Mouse (Mus musculus): ENCODE data around the gene Rrp15.

Gene Rrp15

DNA sequence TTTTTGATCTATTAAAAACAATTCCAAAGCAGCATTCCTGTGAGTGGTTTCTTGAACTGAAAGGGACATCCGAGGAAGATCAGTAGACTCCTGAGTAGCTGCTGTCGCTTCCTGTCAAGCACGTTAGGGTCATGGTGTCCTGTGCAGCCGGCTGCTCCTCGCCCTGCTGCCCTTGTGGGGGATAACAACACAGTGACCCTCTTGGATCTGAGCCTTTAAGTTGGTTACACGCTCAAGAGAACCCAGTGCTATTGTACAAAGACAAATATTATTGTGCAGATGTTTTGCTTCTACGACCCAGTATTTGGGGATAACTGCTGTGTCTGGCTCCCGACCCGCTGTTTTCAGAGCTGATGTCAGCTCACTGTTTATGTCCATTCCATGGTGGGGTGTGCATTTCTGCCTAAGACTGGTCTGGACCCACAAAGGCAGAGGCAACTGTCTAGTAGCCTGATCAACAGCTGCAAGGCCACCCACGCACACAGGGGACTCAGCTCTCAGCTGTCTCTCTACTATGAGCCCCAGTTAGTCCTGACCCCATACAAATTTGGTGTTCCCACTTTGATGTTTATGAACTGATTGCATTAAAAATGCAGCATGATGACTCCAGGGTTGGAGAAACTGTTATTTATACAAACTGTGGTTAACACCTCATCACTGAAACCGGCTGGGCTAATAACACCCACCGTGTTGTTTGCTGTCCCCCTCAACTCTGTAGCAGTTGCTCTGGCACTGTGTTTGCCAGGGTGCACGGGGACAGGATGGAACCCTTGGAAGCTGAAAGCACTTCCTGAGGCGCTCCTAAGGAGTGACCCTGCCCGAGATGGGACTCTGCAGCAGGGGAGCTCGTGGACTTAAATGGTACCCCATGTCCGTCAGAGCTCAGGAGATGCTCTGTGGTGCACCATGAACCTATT is 33.9 kb downstream of the Rrp15 start:
- in situ Hi-C loops (cut with MboI, MseI): loop anchor here (25.0 kb wide), 1 partner anchor 1178 kb away; no protein-coding TSS in a partner anchor

GRCm38 (mm10) chr1:186714215-186714614 is 34.9 kb downstream of the Rrp15 start:
- in situ Hi-C loops (cut with MboI, MseI): loop anchor here (25.0 kb wide), 1 partner anchor 1177 kb away; no protein-coding TSS in a partner anchor

GRCm38 (mm10) chr1:186712802-186713471 is 36.2 kb downstream of the Rrp15 start:
- in situ Hi-C loops (cut with MboI, MseI): loop anchor here (25.0 kb wide), 1 partner anchor 1176 kb away; no protein-coding TSS in a partner anchor

DNA sequence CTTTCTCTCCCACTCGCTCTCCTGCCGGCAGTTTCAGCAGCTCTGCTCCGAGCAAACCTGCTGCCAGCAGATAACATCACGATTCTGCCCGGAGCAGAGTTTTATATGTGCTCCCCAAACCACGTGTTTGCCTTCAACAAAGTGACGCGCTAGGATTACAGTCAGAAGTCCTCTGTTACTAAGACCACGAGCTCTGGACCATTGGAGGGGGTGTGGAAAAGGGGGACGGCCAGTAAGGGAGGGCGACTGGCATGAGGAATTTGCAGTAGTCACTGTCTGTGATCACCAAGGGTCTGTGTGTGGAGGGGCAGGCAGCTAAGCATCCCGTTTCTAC is 43.3 kb downstream of the Rrp15 start, which contains the start of gene Tgfb2:
Tgfb2 (minus strand) TSS at position 75 of the 334 bp plus-strand sequence.
- in situ Hi-C loops (cut with MboI, MseI): loop anchor here (5.0 to 25.0 kb wide), 2 partner anchors 1029 to 1169 kb away; no protein-coding TSS in a partner anchor

DNA sequence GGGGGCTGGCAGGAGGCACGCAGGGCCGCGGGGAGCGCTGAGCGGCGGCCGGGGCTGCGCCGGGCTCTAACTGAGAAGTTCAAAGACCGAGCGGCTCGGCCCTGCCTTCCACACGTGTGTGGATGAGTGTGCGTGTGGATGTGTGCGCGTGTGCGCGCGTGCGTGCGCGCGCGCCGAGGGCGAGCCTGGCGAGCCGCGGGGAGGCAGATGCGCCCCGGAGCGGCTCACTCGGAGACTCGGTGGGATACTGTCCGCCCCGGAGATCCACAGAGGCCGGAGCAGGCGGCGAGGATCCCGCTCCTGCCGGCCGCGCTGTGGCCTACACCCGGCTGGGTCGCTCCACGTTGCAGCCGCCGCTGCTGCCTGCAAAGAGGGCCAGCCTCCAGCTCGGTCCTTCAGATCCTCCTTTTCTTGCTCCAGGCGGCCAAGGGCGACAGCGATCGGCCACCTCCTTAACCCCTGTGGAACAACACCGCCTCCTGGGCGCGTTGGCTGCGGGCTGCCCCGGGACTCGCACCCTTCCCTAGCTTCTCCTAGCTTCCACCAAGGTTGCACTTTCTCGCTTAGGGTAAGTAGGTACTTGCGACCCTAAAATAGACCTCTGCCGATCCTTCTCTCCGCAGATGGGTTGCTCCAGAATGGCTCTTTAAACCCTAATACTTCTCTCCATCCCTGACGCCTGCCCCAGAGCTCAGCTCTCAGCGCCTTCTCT is 43.8 kb downstream of the Rrp15 start:
- in situ Hi-C loops (cut with MboI, MseI): loop anchor here (5.0 to 25.0 kb wide), 2 partner anchors 1028 to 1168 kb away; no protein-coding TSS in a partner anchor

- in situ Hi-C loops (cut with MboI, MseI): loop anchor here (25.0 kb wide), 1 partner anchor 1167 kb away; no protein-coding TSS in a partner anchor
Observed at GRCm38 (mm10) chr1:186703980-186704701, 45.0 kb downstream of the Rrp15 start.

- in situ Hi-C loops (cut with MboI, MseI): loop anchor here (25.0 kb wide), 1 partner anchor 1166 kb away; no protein-coding TSS in a partner anchor
Observed at GRCm38 (mm10) chr1:186703256-186703979, 45.7 kb downstream of the Rrp15 start.

GRCm38 (mm10) chr1:186702391-186703255 is 46.5 kb downstream of the Rrp15 start:
- in situ Hi-C loops (cut with MboI, MseI): loop anchor here (25.0 kb wide), 1 partner anchor 1165 kb away; no protein-coding TSS in a partner anchor

DNA sequence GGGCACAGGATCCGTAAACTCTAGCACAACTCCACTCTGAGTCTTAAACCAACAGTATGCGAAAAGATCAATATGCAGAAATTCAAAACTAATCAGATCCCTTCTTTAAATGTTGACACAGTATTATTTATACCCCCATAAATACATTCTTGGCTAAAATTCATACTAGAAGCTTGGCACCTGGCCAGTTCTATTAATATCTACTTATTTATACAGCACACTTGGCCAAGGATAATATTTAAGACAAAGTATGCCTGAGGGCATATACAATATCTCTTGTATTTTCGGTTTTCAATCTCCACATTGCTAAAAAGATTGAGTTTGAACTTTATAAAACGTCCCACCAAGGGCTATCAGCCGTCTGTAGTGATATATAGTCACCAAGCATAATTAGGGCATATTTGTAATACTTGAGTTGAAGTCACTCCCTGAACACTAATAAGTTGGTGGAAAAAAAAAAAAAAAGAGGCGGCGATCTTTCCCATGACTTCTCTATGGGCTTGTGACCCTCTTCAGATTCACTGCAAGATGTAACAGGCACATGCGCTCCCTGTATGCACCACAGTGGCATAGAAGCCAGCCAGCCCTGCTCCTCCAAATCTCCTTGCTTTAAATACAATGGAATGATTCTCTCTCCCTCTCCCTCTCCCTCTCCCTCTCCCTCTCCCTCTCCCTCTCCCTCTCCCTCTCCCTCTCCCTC is 47.8 kb downstream of the Rrp15 start:
- in situ Hi-C loops (cut with MboI, MseI): loop anchor here (25.0 kb wide), 1 partner anchor 1164 kb away; no protein-coding TSS in a partner anchor

GRCm38 (mm10) chr1:186700496-186700895 is 48.7 kb downstream of the Rrp15 start:
- in situ Hi-C loops (cut with MboI, MseI): loop anchor here (25.0 kb wide), 1 partner anchor 1163 kb away; no protein-coding TSS in a partner anchor

DNA sequence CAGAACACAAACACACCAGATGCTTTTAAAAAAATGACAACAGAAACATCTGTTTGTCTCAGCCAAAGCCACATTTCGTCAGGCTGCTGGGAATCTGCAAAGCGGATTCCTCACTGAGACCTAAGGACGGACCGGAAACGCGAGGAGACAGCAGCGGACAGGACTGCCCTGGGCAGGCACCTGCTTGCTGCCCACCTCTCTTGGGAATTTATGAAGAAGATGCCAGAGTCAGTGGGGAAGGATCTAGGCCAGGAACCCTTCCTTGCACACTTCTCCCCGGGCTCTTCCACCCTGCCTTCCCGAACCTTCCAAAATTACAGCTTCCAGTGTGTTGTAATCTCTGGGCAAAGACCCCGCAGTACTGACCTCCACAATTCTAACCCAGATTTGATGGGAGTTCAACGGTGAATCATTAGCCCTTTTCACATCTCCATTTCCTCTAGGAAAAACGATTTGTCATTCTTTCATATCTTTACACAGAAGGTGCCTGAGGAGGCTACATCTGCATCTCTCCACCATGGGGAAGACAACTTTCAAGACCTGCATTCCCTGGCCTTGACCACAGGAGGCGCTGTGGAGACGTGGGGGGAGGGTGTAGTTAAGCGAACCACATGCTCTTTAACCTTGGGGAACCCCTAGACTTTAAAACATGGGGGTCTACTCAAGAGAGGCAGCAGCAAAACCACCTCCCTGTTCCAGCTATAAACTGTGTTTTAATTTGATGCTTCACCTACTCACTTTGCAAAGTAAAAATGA is 50.4 kb downstream of the Rrp15 start:
- in situ Hi-C loops (cut with MboI, MseI): no loop called here

- in situ Hi-C loops (cut with MboI, MseI): no loop called here
Observed at GRCm38 (mm10) chr1:186696231-186696630, 52.9 kb downstream of the Rrp15 start.

- in situ Hi-C loops (cut with MboI, MseI): no loop called here
Observed at GRCm38 (mm10) chr1:186695361-186695760, 53.8 kb downstream of the Rrp15 start.

DNA sequence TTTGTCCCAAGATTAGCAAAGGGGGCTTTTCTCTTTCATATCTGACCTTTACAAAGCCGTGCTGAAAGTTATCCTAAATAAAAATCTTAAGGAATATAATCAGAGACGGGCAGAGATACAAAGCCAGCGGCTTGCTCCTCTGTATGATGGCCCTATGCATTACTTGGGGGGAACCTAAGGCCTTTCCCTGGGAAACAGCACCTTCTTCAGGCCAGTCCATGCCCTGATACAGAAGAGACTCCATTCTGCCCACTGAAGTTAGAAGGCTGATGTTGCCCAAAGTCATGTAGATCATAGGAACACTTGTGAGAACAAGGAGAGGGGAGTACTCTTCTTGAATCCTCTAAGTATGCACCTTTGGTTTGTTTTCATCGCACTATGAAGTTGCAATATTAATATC is 56.8 kb downstream of the Rrp15 start:
- in situ Hi-C loops (cut with MboI, MseI): no loop called here

GRCm38 (mm10) chr1:186691708-186692107 is 57.5 kb downstream of the Rrp15 start:
- in situ Hi-C loops (cut with MboI, MseI): no loop called here

- in situ Hi-C loops (cut with MboI, MseI): no loop called here
Observed at GRCm38 (mm10) chr1:186684041-186684440, 65.1 kb downstream of the Rrp15 start.

DNA sequence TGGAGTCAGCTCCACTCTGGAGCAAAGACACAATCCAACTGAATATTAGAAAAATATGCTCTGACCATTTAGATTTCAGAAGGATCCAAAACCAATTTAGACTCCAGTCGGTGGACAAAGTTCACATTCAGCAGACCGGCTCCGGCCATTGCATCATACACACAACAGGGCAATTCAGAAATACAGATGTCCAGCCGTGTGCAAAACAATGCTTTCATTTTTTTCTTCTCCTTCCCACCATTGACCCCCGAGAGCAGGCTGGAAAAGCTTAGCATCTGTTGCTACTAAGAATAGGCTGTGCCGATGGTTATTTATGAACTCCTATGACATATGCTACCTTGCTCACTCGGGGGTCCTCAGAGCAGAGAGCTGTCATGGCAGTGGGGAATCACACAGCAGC is 66.6 kb downstream of the Rrp15 start:
- in situ Hi-C loops (cut with MboI, MseI): no loop called here

DNA sequence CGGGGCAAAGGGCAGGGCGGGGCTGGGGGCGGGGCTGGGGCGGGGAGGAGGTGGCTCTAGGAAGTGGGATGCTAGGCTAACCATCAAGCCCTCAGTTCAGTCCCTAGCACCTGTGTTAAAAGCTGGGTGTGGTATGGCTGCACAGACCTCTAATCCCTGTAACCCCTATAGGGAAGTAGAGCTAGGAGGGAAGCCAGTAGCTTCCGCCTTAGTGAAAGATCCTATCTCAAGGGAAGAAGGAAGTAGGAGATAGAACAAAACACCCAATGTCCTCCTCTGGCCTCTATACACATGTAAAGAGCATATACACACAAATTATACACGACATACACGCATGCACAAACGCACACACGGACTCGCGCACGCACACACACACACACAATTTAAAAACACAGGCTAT is 71.5 kb downstream of the Rrp15 start:
- in situ Hi-C loops (cut with MboI, MseI): no loop called here
